Mouse (Mus musculus): Measurements from ENCODE around the gene Gm10322. TPM values are rescaled to one million over a fixed set of nuclear protein-coding genes. Genes with fewer than 3 reads are reported as not detected.

Gene Gm10322
- polyA plus RNA-seq, 1 experiment from 2014 or later = not detected

DNA sequence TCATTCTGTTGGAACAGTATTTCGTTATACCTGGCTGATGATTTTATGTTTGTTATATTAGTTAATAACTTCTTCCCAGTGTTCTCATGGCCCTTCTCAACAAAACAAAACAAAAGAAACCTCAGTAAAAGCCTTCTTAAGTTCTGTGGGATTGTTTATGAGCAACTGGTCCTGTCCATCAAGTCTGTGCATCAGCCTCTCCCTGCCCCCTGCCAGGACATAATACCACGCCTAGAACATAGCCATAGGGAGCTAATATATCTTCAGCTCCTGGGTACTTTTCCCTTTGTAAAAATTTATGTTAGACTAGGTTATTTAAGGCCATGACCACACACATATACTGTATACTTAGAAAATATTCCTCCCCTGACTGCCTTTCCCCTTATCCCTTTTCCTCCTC, 48.9 kb downstream of the Gm10322 start:
- 70% methylated on average over 2 of the region's 2 CpGs for WGBS
- Histone ChIP-seq H3K4me2 (no peak overlapping the region), H3K9ac (no peak overlapping the region), H3K27me3 (replicated peaks) (no peaks in the 10 kb centered on the region), H3K36me3 (no peaks in the 10 kb centered on the region), H3K4me1 (peaks cover 31% of the 10 kb centered on the region), H3K9me3 (peaks cover 6% of the 10 kb centered on the region), H3K27ac (replicated peaks) (no peak overlapping the region), H3K4me3 (no peak overlapping the region)
- no peak for ATAC-seq (ENCODE audit: extremely low read depth, insufficient number of reproducible peaks, low FRiP score, low TSS enrichment)

DNA sequence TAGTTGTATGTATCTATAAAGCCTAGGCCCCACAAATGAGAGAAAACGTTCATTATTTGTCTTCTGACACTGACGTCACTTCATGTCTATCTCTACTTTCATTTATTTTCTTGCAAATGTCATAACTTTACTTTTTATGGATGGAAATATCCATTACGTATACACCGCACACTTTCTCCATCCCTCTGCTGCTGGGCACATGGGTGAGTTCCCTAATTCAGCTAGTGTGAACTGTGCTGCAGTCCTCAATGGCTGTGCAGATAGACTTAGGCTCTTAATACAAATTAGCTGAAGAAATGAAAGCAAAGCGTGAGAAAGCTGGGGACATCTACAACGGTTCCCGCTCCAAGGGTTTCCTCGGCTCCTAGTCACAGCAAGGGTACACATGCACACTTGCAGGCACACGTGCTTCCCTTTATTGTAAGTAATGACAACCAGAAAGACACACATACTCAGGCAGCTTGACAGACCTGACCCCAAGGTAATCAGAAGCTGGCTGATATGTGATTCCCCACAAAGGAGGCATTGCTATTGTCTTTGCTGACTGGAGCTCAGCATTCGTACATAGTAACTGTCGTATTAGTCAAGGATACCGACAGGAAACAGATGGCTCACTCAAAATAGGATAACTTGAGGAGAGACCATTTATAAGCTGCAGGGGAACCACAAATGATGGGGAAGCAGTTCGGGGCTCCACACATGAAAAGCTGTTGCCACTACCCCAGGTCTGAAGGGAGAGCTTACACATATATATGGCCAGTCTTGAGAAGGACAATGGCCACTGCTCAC, 49.8 kb downstream of the Gm10322 start:
- no peak overlapping the region for H3K4me3 ChIP-seq
- 59% methylated on average over 13 of the region's 13 CpGs for WGBS
- peaks cover under 1% of the 10 kb centered on the region for H3K9me3 ChIP-seq
- H3K4me2 ChIP-seq = no peak overlapping the region
- H3K36me3 ChIP-seq = no peaks in the 10 kb centered on the region
- peaks cover 31% of the 10 kb centered on the region for H3K4me1 ChIP-seq
- ATAC-seq (ENCODE audit: extremely low read depth, insufficient number of reproducible peaks, low FRiP score, low TSS enrichment) = no peak
- no peak overlapping the region for H3K27ac ChIP-seq (replicated peaks)
- no peak overlapping the region for H3K9ac ChIP-seq
- H3K27me3 ChIP-seq (replicated peaks) = no peaks in the 10 kb centered on the region

Other genes starting within 250 kb of the Gm10322 start
- 3.7 TPM in 1 of 2 replicates, not detected in the other for gene Gm10273, start 220.4 kb upstream of the Gm10322 start, polyA plus RNA-seq (2015; fragmentation: Nextera tagmentation; extraction: Ambion mirVana)
- gene Pla2g12b, start 212.4 kb upstream of the Gm10322 start, polyA plus RNA-seq (2015; fragmentation: Nextera tagmentation; extraction: Ambion mirVana) = 1.1 and 2.1 TPM in 2 replicates
- 5.4 and 5.6 TPM in 2 replicates for gene Oit3, start 174.3 kb upstream of the Gm10322 start, polyA plus RNA-seq (2015; fragmentation: Nextera tagmentation; extraction: Ambion mirVana)
- 24.9 and 25.6 TPM in 2 replicates for gene Mcu, start 629 bp downstream of the Gm10322 start, polyA plus RNA-seq (2015; fragmentation: Nextera tagmentation; extraction: Ambion mirVana)
- 42.1 and 43.5 TPM in 2 replicates for gene Micu1, start 86.4 kb downstream of the Gm10322 start, polyA plus RNA-seq (2015; fragmentation: Nextera tagmentation; extraction: Ambion mirVana)

All from heart, embryonic 13.5 days (tissue).